Mouse (Mus musculus): ENCODE results near the gene Gm49369. TPM values are rescaled to one million over a fixed set of nuclear protein-coding genes. Genes with fewer than 3 reads are reported as not detected.

Gene Gm49369
- polyA plus RNA-seq, 1 experiment from 2014 or later, result 4.4 TPM

DNA sequence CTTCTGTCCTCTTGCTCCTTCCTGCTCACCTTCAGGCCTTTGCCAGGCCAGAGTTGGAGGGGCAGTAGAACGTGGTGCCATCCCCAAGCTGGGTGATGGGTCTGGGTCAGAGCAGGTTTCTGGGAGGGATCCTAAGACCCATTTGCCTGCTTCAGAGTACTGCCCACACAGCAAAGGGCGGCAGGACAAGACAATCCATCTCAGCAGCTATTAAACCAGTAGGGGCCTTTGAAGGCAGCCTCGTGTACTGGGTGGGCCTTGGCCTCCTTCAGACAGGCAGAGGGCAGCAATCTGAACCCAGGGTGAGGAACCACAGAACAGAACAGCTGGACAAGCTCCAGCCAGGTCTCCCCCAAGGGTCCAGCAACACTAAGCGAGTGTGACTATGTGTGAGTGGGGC, 6.4 kb downstream of the Gm49369 start:
- peaks cover 38% of the 10 kb centered on the region for H3K36me3 ChIP-seq (replicated peaks)
- H3K4me3 ChIP-seq, result no peak overlapping the region
- peaks cover 17% of the 10 kb centered on the region for H3K27me3 ChIP-seq (replicated peaks)
- H3K9ac ChIP-seq, result no peak overlapping the region
- WGBS, result 84% methylated on average over 4 of the region's 4 CpGs
- H3K27ac ChIP-seq, result no peak overlapping the region
- H3K9me3 ChIP-seq, result no peaks in the 10 kb centered on the region
- no peak for ATAC-seq (replicated peaks)
- H3K4me2 ChIP-seq, result no peak overlapping the region
- H3K4me1 ChIP-seq, result peaks cover 10% of the 10 kb centered on the region

DNA sequence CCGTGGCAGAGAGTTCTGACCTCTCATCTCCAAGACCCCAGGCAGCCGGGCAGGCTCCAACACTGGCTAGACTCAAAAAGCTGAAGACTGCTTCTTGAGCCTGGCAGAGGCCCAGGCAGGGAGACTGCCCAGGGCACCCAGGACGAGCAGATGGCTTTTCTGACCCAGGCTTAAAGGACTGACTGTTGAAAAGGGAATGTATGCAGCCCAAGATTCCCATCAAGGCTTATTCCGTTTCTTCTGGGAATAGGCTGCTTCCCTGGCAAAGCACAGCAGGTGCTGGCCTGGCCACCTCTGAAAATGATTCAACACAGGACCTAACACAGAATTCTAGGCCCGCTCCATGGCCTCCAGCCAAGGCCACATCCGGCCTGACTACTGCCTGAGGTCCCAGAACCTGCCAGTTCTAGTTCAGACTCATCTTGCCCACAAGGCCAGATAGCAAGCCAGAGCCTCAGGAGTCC, 7.2 kb downstream of the Gm49369 start:
- Histone ChIP-seq H3K4me1 (peaks cover 10% of the 10 kb centered on the region), H3K9me3 (no peaks in the 10 kb centered on the region), H3K27me3 (replicated peaks) (peaks cover 25% of the 10 kb centered on the region), H3K4me3 (no peak overlapping the region), H3K4me2 (no peak overlapping the region), H3K27ac (no peak overlapping the region), H3K9ac (no peak overlapping the region), H3K36me3 (replicated peaks) (peaks cover 32% of the 10 kb centered on the region)
- no peak for ATAC-seq (replicated peaks)
- WGBS, result 79% methylated on average over 6 of the region's 6 CpGs

DNA sequence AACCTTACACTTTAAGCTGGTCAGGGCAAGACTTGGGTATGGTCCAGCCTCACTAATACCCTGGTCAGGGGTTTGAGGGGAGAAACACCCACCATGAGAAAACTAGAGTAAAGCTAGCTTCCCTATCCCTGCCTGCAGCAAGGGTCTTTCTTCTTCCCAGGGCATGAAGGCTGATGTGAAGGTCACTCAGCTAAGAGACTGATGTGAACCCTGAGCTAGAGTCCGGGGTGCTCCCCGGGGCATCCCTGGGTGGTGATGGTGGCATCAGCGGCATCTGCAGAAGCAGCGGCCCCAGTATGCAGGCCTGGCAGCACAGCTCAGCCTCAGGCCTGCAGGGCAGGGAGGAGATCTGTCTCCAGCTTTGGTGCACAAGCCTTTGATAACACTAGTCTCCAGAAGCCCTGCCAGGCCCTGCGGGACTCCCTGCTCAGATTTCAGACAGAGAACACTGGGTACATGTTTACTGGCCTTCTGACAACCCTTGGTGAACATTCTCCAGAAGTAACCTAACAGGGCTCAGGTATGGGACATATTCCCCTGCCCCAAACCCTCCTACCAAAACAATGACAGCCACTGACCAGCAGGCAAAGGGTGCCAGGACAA, 8.0 kb downstream of the Gm49369 start:
- Histone ChIP-seq H3K9me3 (no peaks in the 10 kb centered on the region), H3K27ac (no peak overlapping the region), H3K27me3 (replicated peaks) (peaks cover 27% of the 10 kb centered on the region), H3K36me3 (replicated peaks) (peaks cover 24% of the 10 kb centered on the region), H3K9ac (no peak overlapping the region), H3K4me3 (no peak overlapping the region), H3K4me2 (no peak overlapping the region), H3K4me1 (peaks cover 10% of the 10 kb centered on the region)
- 92% methylated on average over 5 of the region's 5 CpGs for WGBS
- ATAC-seq (replicated peaks), result no peak

- WGBS, result 68% methylated on average over 8 of the region's 8 CpGs
- ATAC-seq (replicated peaks), result no peak
- Histone ChIP-seq H3K27me3 (replicated peaks) (peaks cover 27% of the 10 kb centered on the region), H3K4me2 (peak within 1 kb of the TSS; percentile 67), H3K9ac (no peak within 1 kb of the TSS), H3K27ac (no peak within 1 kb of the TSS), H3K36me3 (replicated peaks) (peaks cover 18% of the 10 kb centered on the region), H3K4me3 (no peak within 1 kb of the TSS), H3K9me3 (no peaks in the 10 kb centered on the region), H3K4me1 (peaks cover 10% of the 10 kb centered on the region)
These were observed 8.6 kb downstream of the Gm49369 start, which contains the start of gene Ifitm10 for GRCm38 (mm10) chr7:142373641-142374412. Gene Ifitm10 (minus strand): TSS chr7:142373753.

- no peaks in the 10 kb centered on the region for H3K9me3 ChIP-seq
- H3K27me3 ChIP-seq (replicated peaks), result peaks cover 27% of the 10 kb centered on the region
- no peak for ATAC-seq (replicated peaks)
- H3K9ac ChIP-seq, result no peak overlapping the region
- peaks cover 12% of the 10 kb centered on the region for H3K36me3 ChIP-seq (replicated peaks)
- 78% methylated on average over 5 of the region's 5 CpGs for WGBS
- no peak overlapping the region for H3K4me2 ChIP-seq
- peaks cover 10% of the 10 kb centered on the region for H3K4me1 ChIP-seq
- no peak overlapping the region for H3K4me3 ChIP-seq
- no peak overlapping the region for H3K27ac ChIP-seq
These were observed 9.4 kb downstream of the Gm49369 start for GRCm38 (mm10) chr7:142373039-142373438.

DNA sequence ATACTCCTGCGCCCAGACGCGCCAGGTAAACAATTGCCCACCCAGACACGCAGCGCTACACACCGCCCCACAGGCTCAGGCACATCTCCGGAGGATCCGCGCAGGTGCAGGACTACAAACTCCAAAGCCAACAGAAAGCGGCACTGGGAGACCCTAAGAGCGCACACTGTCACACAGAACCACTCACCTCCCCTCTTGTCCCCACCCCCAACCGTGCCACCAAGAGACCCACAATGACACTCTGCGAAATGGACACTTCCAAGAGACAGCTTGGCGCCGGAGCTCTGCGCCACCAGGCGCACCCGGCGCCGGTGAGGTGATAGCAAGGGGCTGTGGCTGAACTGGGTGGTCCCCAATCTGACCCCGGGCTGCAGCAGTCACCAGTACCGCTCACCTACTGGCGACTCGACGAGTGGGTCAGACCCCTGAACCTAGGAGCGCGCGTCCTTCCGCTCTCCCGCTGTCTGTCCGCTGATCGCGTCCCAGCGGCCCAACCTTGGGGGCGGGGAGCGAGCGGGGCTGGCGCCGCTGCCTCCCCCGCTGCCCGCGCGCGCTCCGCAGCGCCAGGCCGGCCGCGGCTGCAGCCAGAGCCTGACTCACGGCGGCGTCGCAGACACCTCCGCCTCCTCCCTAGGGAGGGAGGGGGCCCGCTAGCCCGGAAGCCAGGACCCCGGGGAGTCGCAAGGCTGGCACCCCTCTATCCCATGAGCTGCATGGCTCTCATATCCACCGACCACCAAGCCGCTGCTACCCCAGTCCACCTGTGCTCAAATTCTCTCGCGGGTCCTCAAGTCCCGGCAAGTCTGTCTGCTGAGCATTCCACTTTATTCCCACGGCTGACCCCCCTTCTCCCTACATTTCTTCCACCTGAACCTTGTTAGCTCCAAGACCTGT, 10.5 kb downstream of the Gm49369 start:
- H3K27me3 ChIP-seq (replicated peaks), result peaks cover 27% of the 10 kb centered on the region
- 2% methylated on average over 61 of the region's 64 CpGs for WGBS
- H3K9ac ChIP-seq, result peak overlapping the region; percentile 46
- H3K27ac ChIP-seq, result no peak overlapping the region
- H3K4me2 ChIP-seq, result peak overlapping the region; percentile 67
- peak; percentile 48; the same call in 1 of the 2 replicates for ATAC-seq (replicated peaks)
- peaks cover 10% of the 10 kb centered on the region for H3K4me1 ChIP-seq
- H3K4me3 ChIP-seq, result peak overlapping the region; percentile 47
- no peaks in the 10 kb centered on the region for H3K9me3 ChIP-seq
- H3K36me3 ChIP-seq (replicated peaks), result peaks cover 9% of the 10 kb centered on the region

- H3K27ac ChIP-seq, result no peak overlapping the region
- peaks cover 10% of the 10 kb centered on the region for H3K4me1 ChIP-seq
- 26% methylated on average over 11 of the region's 11 CpGs for WGBS
- H3K9ac ChIP-seq, result peak overlapping the region; percentile 46; the same call in 1 of the 2 replicates
- H3K4me3 ChIP-seq, result peak overlapping the region; percentile 47
- no peak for ATAC-seq (replicated peaks)
- peaks cover 27% of the 10 kb centered on the region for H3K27me3 ChIP-seq (replicated peaks)
- no peaks in the 10 kb centered on the region for H3K9me3 ChIP-seq
- H3K36me3 ChIP-seq (replicated peaks), result peaks cover 9% of the 10 kb centered on the region
- peak overlapping the region; percentile 67 for H3K4me2 ChIP-seq
These were observed 11.1 kb downstream of the Gm49369 start for GRCm38 (mm10) chr7:142371398-142371767.

DNA sequence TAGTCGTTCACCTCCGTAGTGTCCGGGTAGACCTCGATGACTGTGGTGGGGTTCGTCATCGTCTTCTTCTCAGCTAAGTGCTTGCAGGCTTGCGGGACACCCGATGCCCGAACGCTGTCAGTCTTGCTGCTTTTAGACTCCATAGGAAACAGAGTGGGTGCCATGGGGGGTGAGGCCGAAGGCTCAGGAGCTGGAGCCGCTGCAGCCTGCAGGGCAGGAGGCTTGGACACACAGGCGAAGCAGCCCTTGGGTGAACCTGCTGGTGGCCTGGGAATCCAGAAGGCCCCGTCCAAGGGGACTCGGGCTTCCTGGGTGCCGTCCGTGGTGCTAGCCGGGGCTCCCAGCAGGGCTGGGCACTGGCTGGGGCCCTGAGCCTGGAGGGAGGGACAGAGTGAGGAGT, 11.5 kb downstream of the Gm49369 start:
- Histone ChIP-seq H3K4me2 (peak overlapping the region; percentile 67), H3K27me3 (replicated peaks) (peaks cover 27% of the 10 kb centered on the region), H3K4me1 (peaks cover 10% of the 10 kb centered on the region), H3K4me3 (no peak overlapping the region; the same call in 1 of the 2 replicates), H3K27ac (no peak overlapping the region), H3K9me3 (no peaks in the 10 kb centered on the region), H3K36me3 (replicated peaks) (peaks cover 5% of the 10 kb centered on the region), H3K9ac (no peak overlapping the region)
- WGBS, result 81% methylated on average over 18 of the region's 18 CpGs
- no peak for ATAC-seq (replicated peaks)

DNA sequence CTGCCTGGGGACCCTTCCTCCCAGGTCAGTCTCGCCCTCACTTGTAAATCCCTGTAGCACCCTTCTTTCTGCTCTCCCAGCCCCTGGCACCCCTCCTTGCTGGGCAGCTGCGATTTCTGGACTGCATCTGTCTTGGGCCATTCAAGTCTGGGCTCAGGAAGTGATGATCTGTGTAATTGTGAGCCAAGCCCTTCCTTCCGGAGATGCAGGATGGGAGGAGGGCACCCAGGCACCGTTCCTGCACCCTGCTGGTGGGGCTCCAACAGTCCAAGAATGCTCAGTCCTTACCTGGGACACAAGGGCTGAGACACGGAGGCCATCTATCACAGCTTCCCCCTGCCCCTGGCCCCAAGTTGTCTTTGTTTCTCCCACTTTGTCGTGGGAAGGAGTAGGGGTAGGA, 12.6 kb downstream of the Gm49369 start:
- peaks cover 10% of the 10 kb centered on the region for H3K4me1 ChIP-seq
- H3K9me3 ChIP-seq, result no peaks in the 10 kb centered on the region
- H3K36me3 ChIP-seq (replicated peaks), result no peaks in the 10 kb centered on the region
- no peak overlapping the region for H3K9ac ChIP-seq
- WGBS, result 76% methylated on average over 6 of the region's 6 CpGs
- no peak overlapping the region for H3K4me3 ChIP-seq
- peaks cover 27% of the 10 kb centered on the region for H3K27me3 ChIP-seq (replicated peaks)
- no peak for ATAC-seq (replicated peaks)
- no peak overlapping the region for H3K27ac ChIP-seq
- H3K4me2 ChIP-seq, result no peak overlapping the region

- Histone ChIP-seq H3K4me3 (no peak overlapping the region), H3K9ac (no peak overlapping the region), H3K4me2 (no peak overlapping the region), H3K27me3 (replicated peaks) (peaks cover 27% of the 10 kb centered on the region), H3K9me3 (no peaks in the 10 kb centered on the region), H3K36me3 (replicated peaks) (no peaks in the 10 kb centered on the region), H3K4me1 (peaks cover 10% of the 10 kb centered on the region), H3K27ac (no peak overlapping the region)
- ATAC-seq (replicated peaks), result no peak
- WGBS, result 82% methylated on average over 2 of the region's 2 CpGs
These were observed 13.6 kb downstream of the Gm49369 start for GRCm38 (mm10) chr7:142368856-142369255.

DNA sequence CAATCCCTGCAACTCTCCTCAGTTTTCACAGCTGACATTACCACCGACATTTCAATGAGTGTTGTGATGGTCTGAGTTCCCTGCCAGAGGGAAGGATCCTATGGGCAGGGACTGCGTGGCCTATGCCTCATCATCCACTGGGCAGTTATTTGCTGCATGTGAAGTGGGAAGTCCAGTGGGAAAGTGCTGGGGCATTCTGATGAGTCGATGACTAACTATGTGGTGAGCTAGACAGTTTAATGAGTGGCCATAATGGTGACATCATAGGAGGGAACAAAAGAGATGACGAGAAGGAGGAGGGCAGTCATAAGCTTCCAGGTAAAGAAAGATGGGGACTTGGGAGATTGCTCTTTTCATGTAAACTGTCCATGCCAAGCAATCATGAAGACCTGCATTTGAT, 19.4 kb downstream of the Gm49369 start:
- Histone ChIP-seq H3K27ac (no peak overlapping the region), H3K36me3 (replicated peaks) (no peaks in the 10 kb centered on the region), H3K4me3 (no peak overlapping the region), H3K9me3 (no peaks in the 10 kb centered on the region), H3K4me2 (no peak overlapping the region), H3K4me1 (no peaks in the 10 kb centered on the region), H3K9ac (no peak overlapping the region), H3K27me3 (replicated peaks) (no peaks in the 10 kb centered on the region)
- ATAC-seq (replicated peaks), result no peak
- WGBS, result 80% methylated on average over 4 of the region's 4 CpGs

- H3K27ac ChIP-seq, result no peak overlapping the region
- no peaks in the 10 kb centered on the region for H3K9me3 ChIP-seq
- no peaks in the 10 kb centered on the region for H3K4me1 ChIP-seq
- H3K4me2 ChIP-seq, result no peak overlapping the region
- ATAC-seq (replicated peaks), result no peak
- H3K36me3 ChIP-seq (replicated peaks), result no peaks in the 10 kb centered on the region
- H3K9ac ChIP-seq, result no peak overlapping the region
- H3K27me3 ChIP-seq (replicated peaks), result no peaks in the 10 kb centered on the region
- no peak overlapping the region for H3K4me3 ChIP-seq
These were observed 21.7 kb downstream of the Gm49369 start for GRCm38 (mm10) chr7:142360743-142361142.

All from midbrain, embryonic 15.5 days (tissue).